Mouse (Mus musculus) heart, embryonic 13.5 days (tissue): Measurements from ENCODE around the gene Pgm2. TPM values are rescaled to one million over a fixed set of nuclear protein-coding genes. Genes with fewer than 3 reads are reported as not detected.

ENCODE experiments used
- ATAC-seq: fragments of 200-750 bp; cut with Nextera tagmentation; 2 replicates; pipeline ENCODE4 v1.8.0; 2017; ENCODE audit warnings: moderate TSS enrichment; ENCODE audit not compliant: insufficient number of reproducible peaks, low FRiP score, low TSS enrichment; ENCODE audit errors: extremely low read depth
- H3K27ac ChIP-seq: fragments of 300-500 bp; sonication (generic); replicated peaks from 2 replicates; pipeline ENCODE4 v1.5.1; 2015; ENCODE audit warnings: moderate library complexity, mild to moderate bottlenecking, inconsistent platforms
- H3K27me3 ChIP-seq: fragments of 300-500 bp; sonication (generic); replicated peaks from 2 replicates; pipeline ENCODE4 v1.6.1; 2015; ENCODE audit warnings: mild to moderate bottlenecking, inconsistent platforms
- H3K36me3 ChIP-seq: fragments of 300-500 bp; sonication (generic); 2 replicates; pipeline ENCODE4 v1.6.1; 2015; ENCODE audit warnings: mild to moderate bottlenecking, inconsistent platforms
- H3K4me1 ChIP-seq: fragments of 300-500 bp; sonication (generic); 2 replicates; pipeline ENCODE4 v1.6.1; 2015; ENCODE audit warnings: inconsistent platforms
- H3K4me2 ChIP-seq: fragments of 300-500 bp; sonication (generic); 2 replicates; pipeline ENCODE4 v1.6.1; 2015; ENCODE audit warnings: inconsistent platforms, mild to moderate bottlenecking, moderate library complexity
- H3K4me3 ChIP-seq: fragments of 300-500 bp; sonication (generic); 2 replicates; pipeline ENCODE4 v1.5.1; 2015; ENCODE audit warnings: moderate library complexity, mild to moderate bottlenecking, inconsistent platforms
- H3K9ac ChIP-seq: fragments of 300-500 bp; sonication (generic); 2 replicates; pipeline ENCODE4 v1.6.1; 2015; ENCODE audit warnings: inconsistent platforms, mild to moderate bottlenecking, moderate library complexity
- H3K9me3 ChIP-seq: fragments of 300-500 bp; sonication (generic); 2 replicates; pipeline ENCODE4 v1.6.1; 2016; ENCODE audit warnings: inconsistent platforms
- WGBS: fragments of 180-500 bp; shearing (Covaris S2); methylation state at CpG from one replicate; pipeline ENCODE4 v1.1.7; 2015; ENCODE audit warnings: mixed read lengths; 5-methylcytosine and 5-hydroxymethylcytosine counted together
- polyA plus RNA-seq: library from polyadenylated mRNA; unstranded; fragments of >200 nt; fragmentation: Nextera tagmentation; extraction: Ambion mirVana; gene quantifications from 2 replicates; pipeline ENCODE4 v1.2.1, GENCODE M21; 2015

Gene Pgm2
- polyA plus RNA-seq, 1 experiment from 2014 or later: 18.1 TPM

GRCm38 (mm10) chr5:64078740-64079461 is 13.8 kb upstream of the Pgm2 start:
- Histone ChIP-seq H3K27ac (peak overlapping the region; percentile 56; the same call in 1 of the 2 replicates), H3K36me3 (no peaks in the 10 kb centered on the region), H3K27me3 (peaks cover 4% of the 10 kb centered on the region; the same call in 1 of the 2 replicates), H3K9me3 (no peaks in the 10 kb centered on the region), H3K9ac (no peak overlapping the region), H3K4me2 (no peak overlapping the region), H3K4me1 (0 out of 2 replicates have a peak, but pooled peaks cover 3% of the 10 kb centered on the region), H3K4me3 (no peak overlapping the region)
- WGBS: 41% methylated on average over 7 of the region's 7 CpGs
- ATAC-seq: no peak

- WGBS: 50% methylated on average over 4 of the region's 4 CpGs
- Histone ChIP-seq H3K9ac (no peak overlapping the region), H3K27ac (peak overlapping the region; percentile 56; the same call in 1 of the 2 replicates), H3K4me1 (0 out of 2 replicates have a peak, but pooled peaks cover 3% of the 10 kb centered on the region), H3K36me3 (no peaks in the 10 kb centered on the region), H3K4me2 (no peak overlapping the region), H3K9me3 (no peaks in the 10 kb centered on the region), H3K27me3 (peaks cover 4% of the 10 kb centered on the region; the same call in 1 of the 2 replicates), H3K4me3 (no peak overlapping the region)
- no peak for ATAC-seq
These were observed 13.3 kb upstream of the Pgm2 start for GRCm38 (mm10) chr5:64079462-64079817.

- H3K9ac ChIP-seq: no peak overlapping the region
- peaks cover 4% of the 10 kb centered on the region; the same call in 1 of the 2 replicates for H3K27me3 ChIP-seq
- no peaks in the 10 kb centered on the region for H3K36me3 ChIP-seq
- H3K9me3 ChIP-seq: no peaks in the 10 kb centered on the region
- no peak overlapping the region for H3K27ac ChIP-seq
- H3K4me1 ChIP-seq: no peaks in the 10 kb centered on the region
- WGBS: 78% methylated on average over 15 of the region's 15 CpGs
- ATAC-seq: no peak
- H3K4me3 ChIP-seq: no peak overlapping the region
- no peak overlapping the region for H3K4me2 ChIP-seq
These were observed 9.0 kb upstream of the Pgm2 start for GRCm38 (mm10) chr5:64083447-64084359.

GRCm38 (mm10) chr5:64085405-64085804 is 7.3 kb upstream of the Pgm2 start:
- no peak for ATAC-seq
- Histone ChIP-seq H3K27ac (no peak overlapping the region), H3K9me3 (no peaks in the 10 kb centered on the region), H3K27me3 (peaks cover 4% of the 10 kb centered on the region; the same call in 1 of the 2 replicates), H3K4me3 (no peak overlapping the region), H3K4me1 (no peaks in the 10 kb centered on the region), H3K9ac (no peak overlapping the region), H3K36me3 (no peaks in the 10 kb centered on the region), H3K4me2 (no peak overlapping the region)
- WGBS: 92% methylated on average over 9 of the region's 9 CpGs

- H3K4me1 ChIP-seq: peaks cover 4% of the 10 kb centered on the region
- ATAC-seq: no peak
- WGBS: 77% methylated on average over 9 of the region's 9 CpGs
These were observed 4.0 kb upstream of the Pgm2 start for GRCm38 (mm10) chr5:64088740-64089139.

GRCm38 (mm10) chr5:64093349-64093871 is 660 bp downstream of the Pgm2 start:
- Histone ChIP-seq H3K36me3 (peaks cover 20% of the 10 kb centered on the region), H3K4me2 (peak overlapping the region; percentile 78), H3K9ac (peak overlapping the region; percentile 91), H3K27ac (peak overlapping the region; percentile 77), H3K9me3 (no peaks in the 10 kb centered on the region), H3K4me3 (peak overlapping the region; percentile 71), H3K27me3 (no peaks in the 10 kb centered on the region), H3K4me1 (peaks cover 23% of the 10 kb centered on the region)
- no peak for ATAC-seq
- 2% methylated on average over 15 of the region's 15 CpGs for WGBS

More at GRCm38 (mm10) chr5:64088740-64089139, 4.0 kb upstream of the Pgm2 start:
- Histone ChIP-seq H3K27ac (no peak overlapping the region), H3K9ac (no peak overlapping the region), H3K4me2 (no peak overlapping the region), H3K4me3 (no peak overlapping the region), H3K9me3 (no peaks in the 10 kb centered on the region), H3K36me3 (no peaks in the 10 kb centered on the region), H3K27me3 (no peaks in the 10 kb centered on the region)

GRCm38 (mm10) chr5:64095342-64095993 is 2.7 kb downstream of the Pgm2 start:
- no peak overlapping the region for H3K4me2 ChIP-seq
- H3K4me1 ChIP-seq: peaks cover 23% of the 10 kb centered on the region
- no peak for ATAC-seq
- H3K27ac ChIP-seq: no peak overlapping the region
- H3K9ac ChIP-seq: no peak overlapping the region
- H3K4me3 ChIP-seq: no peak overlapping the region
- H3K27me3 ChIP-seq: no peaks in the 10 kb centered on the region
- peaks cover 35% of the 10 kb centered on the region for H3K36me3 ChIP-seq
- H3K9me3 ChIP-seq: no peaks in the 10 kb centered on the region
- 54% methylated on average over 5 of the region's 5 CpGs for WGBS

GRCm38 (mm10) chr5:64101993-64102716 is 9.4 kb downstream of the Pgm2 start:
- no peak for ATAC-seq
- no peak overlapping the region for H3K4me2 ChIP-seq
- H3K9me3 ChIP-seq: no peaks in the 10 kb centered on the region
- peaks cover 76% of the 10 kb centered on the region for H3K36me3 ChIP-seq
- 57% methylated on average over 9 of the region's 9 CpGs for WGBS
- H3K4me1 ChIP-seq: peaks cover 8% of the 10 kb centered on the region
- H3K4me3 ChIP-seq: no peak overlapping the region
- no peak overlapping the region for H3K27ac ChIP-seq
- no peak overlapping the region for H3K9ac ChIP-seq
- H3K27me3 ChIP-seq: no peaks in the 10 kb centered on the region

GRCm38 (mm10) chr5:64102717-64103075 is 9.9 kb downstream of the Pgm2 start:
- H3K9ac ChIP-seq: no peak overlapping the region
- no peak for ATAC-seq
- no peak overlapping the region for H3K4me3 ChIP-seq
- H3K36me3 ChIP-seq: peaks cover 76% of the 10 kb centered on the region
- no peaks in the 10 kb centered on the region for H3K9me3 ChIP-seq
- 63% methylated on average over 7 of the region's 7 CpGs for WGBS
- H3K27me3 ChIP-seq: no peaks in the 10 kb centered on the region
- H3K27ac ChIP-seq: no peak overlapping the region
- H3K4me2 ChIP-seq: no peak overlapping the region
- H3K4me1 ChIP-seq: peaks cover 8% of the 10 kb centered on the region

- H3K36me3 ChIP-seq: peaks cover 89% of the 10 kb centered on the region
- H3K4me3 ChIP-seq: no peak overlapping the region
- H3K9ac ChIP-seq: no peak overlapping the region
- no peak overlapping the region for H3K4me2 ChIP-seq
- 86% methylated on average over 11 of the region's 11 CpGs for WGBS
- no peaks in the 10 kb centered on the region for H3K9me3 ChIP-seq
- H3K27ac ChIP-seq: no peak overlapping the region
- 0 out of 2 replicates have a peak, but pooled peaks cover under 1% of the 10 kb centered on the region for H3K4me1 ChIP-seq
- no peaks in the 10 kb centered on the region for H3K27me3 ChIP-seq
- no peak for ATAC-seq
These were observed 15.0 kb downstream of the Pgm2 start for GRCm38 (mm10) chr5:64107596-64108289.
